Mouse (Mus musculus) heart, postnatal 14 days (tissue): Measurements from ENCODE around the gene Tbl1x. TPM values are rescaled to one million over a fixed set of nuclear protein-coding genes. Genes with fewer than 3 reads are reported as not detected.

ENCODE experiments used
- DNase-seq, 2 experiments: peaks; one replicate each; pipeline ENCODE4 v3.0.0; 2021 to 2022
- intact Hi-C: fragments of 180-260 bp; cut with DNase I; formaldehyde crosslinking; loops from one replicate; pipeline ENCODE4 v1.15.1; 2025
- total RNA-seq, 2 experiments: library from RNA; stranded (reverse); gene quantifications; 2 replicates each; pipeline ENCODE4 v1.2.3; 2021

Tbl1x gene
- total RNA-seq, 2 experiments from 2014 or later = 42.4 to 43.0 TPM

- no peak for DNase-seq
- intact Hi-C loops = no loop called here
Measured at GRCm38 (mm10) chrX:77597674-77598073, 86.9 kb downstream of the Tbl1x start.

GRCm38 (mm10) chrX:77598736-77599135, 87.9 kb downstream of the Tbl1x start:
- no peak for DNase-seq
- intact Hi-C loops = no loop called here

GRCm38 (mm10) chrX:77603496-77604258, 92.9 kb downstream of the Tbl1x start:
- intact Hi-C loops = no loop called here
- no peak for DNase-seq

GRCm38 (mm10) chrX:77607488-77607887, 96.7 kb downstream of the Tbl1x start:
- intact Hi-C loops = no loop called here

GRCm38 (mm10) chrX:77608947-77609703, 98.3 kb downstream of the Tbl1x start:
- intact Hi-C loops = no loop called here
- DNase-seq = no peak

More at GRCm38 (mm10) chrX:77607488-77607887, 96.7 kb downstream of the Tbl1x start:
- no peak for DNase-seq

GRCm38 (mm10) chrX:77611938-77612337, 101.1 kb downstream of the Tbl1x start:
- intact Hi-C loops = no loop called here
- DNase-seq = no peak

- DNase-seq = no peak
- intact Hi-C loops = no loop called here
Measured at GRCm38 (mm10) chrX:77613041-77613440, 102.2 kb downstream of the Tbl1x start.

GRCm38 (mm10) chrX:77615735-77616293, 105.0 kb downstream of the Tbl1x start:
- no peak for DNase-seq
- intact Hi-C loops = no loop called here

GRCm38 (mm10) chrX:77617368-77618144, 106.7 kb downstream of the Tbl1x start:
- intact Hi-C loops = no loop called here

GRCm38 (mm10) chrX:77630439-77630838, 119.6 kb downstream of the Tbl1x start:
- no peak for DNase-seq
- intact Hi-C loops = loop anchor here (5.0 kb wide), 2 partner anchors 43 to 83 kb away; no protein-coding TSS in a partner anchor

More at GRCm38 (mm10) chrX:77617368-77618144, 106.7 kb downstream of the Tbl1x start:
- DNase-seq = no peak

- DNase-seq = no peak
- intact Hi-C loops = loop anchor here (5.0 kb wide), 4 partner anchors 81 to 324 kb away; no protein-coding TSS in a partner anchor
Measured at GRCm38 (mm10) chrX:77636499-77636898, 125.7 kb downstream of the Tbl1x start.

- intact Hi-C loops = loop anchor here (2.0 to 5.0 kb wide), 5 partner anchors 79 to 326 kb away; partner anchors contain the start of gene Tbl1x
Measured at GRCm38 (mm10) chrX:77638076-77638475, 127.3 kb downstream of the Tbl1x start.

GRCm38 (mm10) chrX:77640301-77640700, 129.5 kb downstream of the Tbl1x start:
- no peak for DNase-seq
- intact Hi-C loops = no loop called here

More at GRCm38 (mm10) chrX:77638076-77638475, 127.3 kb downstream of the Tbl1x start:
- peak; percentile 19 to 44 for DNase-seq

- intact Hi-C loops = no loop called here
Measured at GRCm38 (mm10) chrX:77646164-77646563, 135.4 kb downstream of the Tbl1x start.

GRCm38 (mm10) chrX:77650246-77650645, 139.4 kb downstream of the Tbl1x start:
- no peak for DNase-seq
- intact Hi-C loops = no loop called here

More at GRCm38 (mm10) chrX:77646164-77646563, 135.4 kb downstream of the Tbl1x start:
- no peak for DNase-seq

- no peak for DNase-seq
- intact Hi-C loops = no loop called here
Measured at GRCm38 (mm10) chrX:77662030-77662429, 151.2 kb downstream of the Tbl1x start.

GRCm38 (mm10) chrX:77663276-77663675, 152.5 kb downstream of the Tbl1x start:
- DNase-seq = no peak

GRCm38 (mm10) chrX:77665030-77665429, 154.2 kb downstream of the Tbl1x start:
- intact Hi-C loops = no loop called here
- no peak for DNase-seq

More at GRCm38 (mm10) chrX:77663276-77663675, 152.5 kb downstream of the Tbl1x start:
- intact Hi-C loops = no loop called here

- DNase-seq = peak in 1 of 2 experiments; percentile 16
- intact Hi-C loops = no loop called here
Measured at GRCm38 (mm10) chrX:77666911-77667310, 156.1 kb downstream of the Tbl1x start.

- intact Hi-C loops = no loop called here
- no peak for DNase-seq
Measured at GRCm38 (mm10) chrX:77667441-77667840, 156.6 kb downstream of the Tbl1x start.
